In genomic region chr3:68795641-68796040, GRCm38 (mm10) we compare ENCODE assay signal across 15 mouse cellular contexts.
DNase-seq lines count a peak whose midpoint lies in the region; ATAC-seq lines count a peak whose summit lies in the region.
"Had no signal": no experiment of that assay in that cellular context is flagged by ENCODE, and none has a peak within 500 bp of the region (broad histone marks: within the 10 kb centered on the region; RNA-seq: fewer than 3 reads in every experiment).

No protein-coding gene starts in this region.

- ATAC-seq in forebrain, embryonic 14.5 days = peak; percentile 26; the same call in 1 of the 2 replicates
- ATAC-seq: activated CD4-positive, CD25-positive, alpha-beta regulatory T cell, adult 4 months had no signal

- no peak overlapping the region for H3K27ac ChIP-seq in forebrain, embryonic 14.5 days (ENCODE audit: low read depth, low read length)
- no peak overlapping the region for H3K27ac ChIP-seq in forebrain, embryonic 10.5 days
- H3K27ac ChIP-seq: hindbrain, embryonic 14.5 days; limb, embryonic 10.5 days; neural tube, embryonic 13.5 days had no signal

- H3K4me3 ChIP-seq in forebrain, embryonic 14.5 days (ENCODE audit: low read depth, low read length) = no peak overlapping the region
- no peak overlapping the region for H3K4me3 ChIP-seq in forebrain, embryonic 10.5 days
- H3K4me3 ChIP-seq: limb, embryonic 10.5 days; neural tube, embryonic 13.5 days had no signal

- no peaks in the 10 kb centered on the region for H3K36me3 ChIP-seq in forebrain, embryonic 14.5 days (ENCODE audit: control insufficient read depth, insufficient read depth, low read length)
- H3K36me3 ChIP-seq in forebrain, embryonic 10.5 days (replicated peaks) = no peaks in the 10 kb centered on the region
- H3K36me3 ChIP-seq: G1E; limb, embryonic 10.5 days; neural tube, embryonic 13.5 days had no signal

- H3K4me1 ChIP-seq in forebrain, embryonic 14.5 days (ENCODE audit: control insufficient read depth, insufficient read depth, low read length) = peaks cover 6% of the 10 kb centered on the region; the same call in 1 of the 2 replicates
- peaks cover 5% of the 10 kb centered on the region for H3K4me1 ChIP-seq in forebrain, embryonic 10.5 days

- no peak overlapping the region for H3K9ac ChIP-seq in forebrain, embryonic 14.5 days (ENCODE audit: low read length)
- H3K9ac ChIP-seq: hindbrain, embryonic 14.5 days; neural tube, embryonic 13.5 days had no signal

- H3K27me3 ChIP-seq in forebrain, embryonic 14.5 days (replicated peaks; ENCODE audit: control insufficient read depth, insufficient read depth, low read length) = no peaks in the 10 kb centered on the region
- H3K27me3 ChIP-seq in forebrain, embryonic 10.5 days (ENCODE audit: poor library complexity, severe bottlenecking) = no peaks in the 10 kb centered on the region
- H3K27me3 ChIP-seq: neural tube, embryonic 13.5 days had no signal

- H3K9me3 ChIP-seq in forebrain, embryonic 14.5 days (replicated peaks; ENCODE audit: control insufficient read depth, low read length) = no peaks in the 10 kb centered on the region
- peaks cover 4% of the 10 kb centered on the region for H3K9me3 ChIP-seq in forebrain, embryonic 10.5 days
- H3K9me3 ChIP-seq: G1E; limb, embryonic 10.5 days had no signal

- H3K4me2 ChIP-seq in forebrain, embryonic 14.5 days (ENCODE audit: low read length) = no peak overlapping the region
- H3K4me2 ChIP-seq: hindbrain, embryonic 14.5 days; neural tube, embryonic 13.5 days had no signal

- peak; percentile 65 for DNase-seq in forebrain, embryonic 14.5 days (ENCODE audit: low spot score)
- DNase-seq in forebrain, embryonic 10.5 days (ENCODE audit: extremely low spot score, low spot score) = no peak
- peak; percentile 11 for DNase-seq in ovary, postnatal 36 days (ENCODE audit: low spot score)
- no peak for DNase-seq in ovary, postnatal 10 days (ENCODE audit: low spot score)
- peak; percentile 49 for DNase-seq in heart, postnatal 4 days
- peak; percentile 65 for DNase-seq in lung, postnatal 36 days
- DNase-seq in gastrocnemius, adult 18-20 months (ENCODE audit: low spot score) = no peak
- DNase-seq in urinary bladder, postnatal 25 days (ENCODE audit: low spot score) = no peak
- DNase-seq: midbrain, embryonic 14.5 days; thymus, postnatal 14 days had no signal

- 51% methylated on average over 3 of the region's 3 CpGs for WGBS in forebrain, embryonic 14.5 days
- 83% methylated on average over 3 of the region's 3 CpGs for WGBS in forebrain, embryonic 10.5 days

Comparison
In these comparisons a context has a peak if more than half of its experiments do, and no peak if none do; other contexts are left out.
1. DNase-seq: peak in forebrain, embryonic 14.5 days (single experiment), ovary, postnatal 36 days (single experiment), heart, postnatal 4 days (single experiment) and lung, postnatal 36 days (single experiment); none in forebrain, embryonic 10.5 days (single experiment), ovary, postnatal 10 days (single experiment), gastrocnemius, adult 18-20 months (single experiment) and urinary bladder, postnatal 25 days (single experiment).